Mouse (Mus musculus) gastrocnemius, postnatal 36 days (tissue): Measurements from ENCODE around the gene Olfr520. TPM values are rescaled to one million over a fixed set of nuclear protein-coding genes. Genes with fewer than 3 reads are reported as not detected.
"Not testable (repeated sequence)": the region's sequence is repeated elsewhere in the genome, so short reads cannot be mapped to it uniquely, and the experiment has no call there.

Experiments used
- DNase-seq, 2 experiments: peaks; one replicate each; pipeline ENCODE4 v3.0.0; 2022
- intact Hi-C: fragments of 180-260 bp; cut with DNase I; formaldehyde crosslinking; loops from one replicate; pipeline ENCODE4 v1.15.1; 2025
- total RNA-seq, 2 experiments: library from RNA; stranded (reverse); gene quantifications; 2 replicates each; pipeline ENCODE4 v1.2.3; 2021

Gene Olfr520
- total RNA-seq, 2 experiments from 2014 or later: not detected

DNA sequence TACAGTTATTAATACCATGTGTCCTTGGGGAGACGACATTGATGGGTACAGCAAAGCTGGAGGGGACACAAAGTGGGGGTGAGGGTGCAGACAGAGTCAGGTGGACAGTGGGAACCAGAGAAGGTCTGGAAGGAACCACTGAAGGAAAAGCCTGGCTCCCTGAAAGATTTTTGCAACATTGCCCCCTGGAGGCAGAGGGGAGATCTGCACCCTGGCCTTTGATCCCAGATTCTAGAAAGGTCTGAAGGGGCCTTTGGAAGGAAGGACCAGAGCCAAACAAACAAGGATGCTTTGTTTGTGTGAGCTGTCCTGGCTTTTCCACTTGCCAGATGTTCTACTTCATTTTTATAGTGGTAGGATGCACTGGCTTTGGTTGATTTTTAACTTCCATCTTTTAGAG, 19.6 kb upstream of the Olfr520 start:
- DNase-seq: peak; percentile 67 to 72
- intact Hi-C loops: loop anchor here (2.0 to 5.0 kb wide), 2 partner anchors 92 to 172 kb away; no protein-coding TSS in a partner anchor

- intact Hi-C loops: loop anchor here (2.0 to 5.0 kb wide), 2 partner anchors 92 to 171 kb away; no protein-coding TSS in a partner anchor
- no peak for DNase-seq
These were observed 18.9 kb upstream of the Olfr520 start, which contains the start of gene Slco2b1 for GRCm38 (mm10) chr7:99711166-99711565. Gene Slco2b1, minus strand, starts transcription at chr7:99711340.

- intact Hi-C loops: loop anchor here (5.0 kb wide), 1 partner anchor 170 kb away; no protein-coding TSS in a partner anchor
- no peak for DNase-seq
These were observed 17.6 kb upstream of the Olfr520 start for GRCm38 (mm10) chr7:99712431-99712830.

DNA sequence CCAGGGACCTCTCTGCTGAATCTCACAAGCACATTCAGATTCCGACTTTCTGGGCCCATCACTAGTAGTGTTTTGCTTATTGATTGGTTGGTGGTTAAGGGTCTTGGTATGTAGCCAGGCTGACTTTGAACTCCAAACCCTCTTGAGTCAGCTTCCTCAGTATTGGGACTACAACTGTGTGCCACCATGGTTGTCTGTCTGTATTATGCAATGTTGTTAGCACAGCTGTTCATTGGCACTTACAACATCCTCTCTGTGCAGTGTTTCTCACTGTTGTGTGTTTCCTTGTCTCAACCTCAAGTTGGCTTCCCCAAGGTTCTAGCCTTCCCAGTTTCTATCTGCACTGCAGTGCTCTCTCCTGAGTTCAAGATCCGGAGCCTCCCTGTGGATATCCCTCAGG, 13.5 kb upstream of the Olfr520 start:
- DNase-seq: no peak
- intact Hi-C loops: no loop called here

- intact Hi-C loops: no loop called here
- no peak for DNase-seq
These were observed 4.5 kb downstream of the Olfr520 start for GRCm38 (mm10) chr7:99734612-99735011.

DNA sequence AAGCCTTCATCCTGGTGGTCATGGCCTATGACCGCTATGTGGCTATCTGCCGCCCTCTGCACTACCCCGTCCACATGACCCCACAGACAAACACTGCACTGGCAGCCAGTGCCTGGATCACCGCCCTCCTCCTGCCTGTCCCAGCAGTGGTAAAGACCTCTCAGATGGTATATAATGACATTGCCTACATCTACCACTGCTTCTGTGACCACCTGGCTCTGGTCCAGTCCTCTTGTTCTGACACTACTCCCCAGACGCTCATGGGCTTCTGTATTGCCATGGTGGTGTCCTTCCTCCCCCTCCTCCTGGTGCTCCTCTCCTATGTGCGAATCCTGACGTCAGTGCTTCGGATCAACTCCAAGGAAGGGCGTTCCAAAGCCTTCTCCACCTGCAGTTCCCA, 5.4 kb downstream of the Olfr520 start:
- DNase-seq, intact Hi-C loops: not testable (repeated sequence)

- no peak for DNase-seq
- intact Hi-C loops: no loop called here
These were observed 9.2 kb downstream of the Olfr520 start for GRCm38 (mm10) chr7:99739276-99739675.

- intact Hi-C loops: no loop called here
- no peak for DNase-seq
These were observed 33.1 kb downstream of the Olfr520 start, which contains the start of gene Olfr521 for GRCm38 (mm10) chr7:99763207-99763606. Gene Olfr521, plus strand, starts transcription at chr7:99763507.

DNA sequence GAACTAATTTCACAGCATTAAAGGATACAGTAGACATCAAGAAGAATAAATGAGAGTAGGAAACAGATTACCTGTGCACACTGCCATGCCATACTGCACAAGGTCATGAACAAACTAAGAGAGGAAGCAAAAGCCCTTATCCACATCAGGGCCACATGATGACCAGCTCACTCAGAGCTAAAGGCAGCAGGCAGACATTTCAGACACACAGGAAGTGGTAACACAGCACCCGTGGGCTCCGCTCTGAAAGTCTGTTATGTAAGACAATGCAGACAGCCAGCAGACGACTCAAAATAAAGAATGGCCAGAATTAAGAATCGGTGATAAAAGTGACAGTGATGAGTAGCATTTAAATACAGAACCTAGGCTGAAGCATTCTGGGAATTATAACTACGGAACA, 51.3 kb downstream of the Olfr520 start:
- DNase-seq: no peak
- intact Hi-C loops: no loop called here

- intact Hi-C loops: no loop called here
- DNase-seq: no peak
These were observed 51.8 kb downstream of the Olfr520 start for GRCm38 (mm10) chr7:99781916-99782315.

DNA sequence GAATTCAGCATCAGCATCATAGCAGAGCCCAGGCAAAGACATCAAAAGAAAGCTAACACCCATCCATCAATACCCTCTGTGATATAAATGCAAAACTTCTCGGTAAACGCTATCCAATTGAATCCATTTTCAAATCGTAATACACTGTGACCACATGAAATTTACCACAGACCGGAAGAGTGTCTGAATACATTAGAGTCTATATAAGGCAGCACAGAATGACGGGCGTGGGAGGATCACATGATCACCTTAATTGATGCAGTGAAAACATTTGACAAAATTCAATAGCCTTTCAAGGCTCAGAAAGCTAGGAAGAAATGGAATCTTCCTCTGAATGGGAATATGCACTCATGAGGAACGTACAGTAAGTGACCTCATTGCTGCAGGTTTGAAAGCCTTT, 53.3 kb downstream of the Olfr520 start:
- no peak for DNase-seq

GRCm38 (mm10) chr7:99785553-99785952, 55.5 kb downstream of the Olfr520 start:
- DNase-seq: no peak
- intact Hi-C loops: no loop called here

More for the DNA sequence above, 53.3 kb downstream of the Olfr520 start:
- intact Hi-C loops: no loop called here

Other genes starting within 250 kb of the Olfr520 start
- 100 to 1,000 TPM; 210 to 242 TPM for gene Rps3, start 246.5 kb upstream of the Olfr520 start, total RNA-seq
- 1 to 10 TPM; 7.8 to 8.6 TPM for gene Arrb1, start 194.8 kb upstream of the Olfr520 start, total RNA-seq
- 10 to 100 TPM; 56.4 to 57.7 TPM for gene Tpbgl, start 103.2 kb upstream of the Olfr520 start, total RNA-seq
- gene Slco2b1, start 18.9 kb upstream of the Olfr520 start, total RNA-seq: 1 to 10 TPM; 4.2 to 6.7 TPM
- not detected for gene Olfr521, start 33.2 kb downstream of the Olfr520 start, total RNA-seq
- gene Neu3, start 98.1 kb downstream of the Olfr520 start, total RNA-seq: 1 to 10 TPM; 2.4 to 3.4 TPM
- gene Xrra1, start 128.8 kb downstream of the Olfr520 start, total RNA-seq: under 1 TPM in 1 of 2 experiments, not detected in 1; 0.33 TPM
- 10 to 100 TPM; 67.1 to 75.1 TPM for gene Spcs2, start 133.2 kb downstream of the Olfr520 start, total RNA-seq